Mouse (Mus musculus): ENCODE data around the gene Acer3. TPM values are rescaled to one million over a fixed set of nuclear protein-coding genes. Genes with fewer than 3 reads are reported as not detected.

The Acer3 gene
- total and polyA plus RNA-seq, 3 experiments = 17.2 to 41.7 TPM; not detected in 1

- Histone ChIP-seq H3K9me3 (replicated peaks; ENCODE audit: insufficient read depth, low read length) (no peaks in the 10 kb centered on the region), H3K36me3 (ENCODE audit: control insufficient read depth in 1 of 2, insufficient read depth in 2 of 2, low read length in 2 of 2) (peaks cover 4 to 31% of the 10 kb centered on the region in 2 experiments; a peak in 3 of 4 replicates), H3K79me2 (ENCODE audit: control insufficient read depth, insufficient read depth, low read length, poor library complexity) (peaks cover 28% of the 10 kb centered on the region), H3K9ac (ENCODE audit: control insufficient read depth, low read depth, low read length, poor library complexity, severe bottlenecking) (peak overlapping the region; percentile 94), H3K4me3 (ENCODE audit: control insufficient read depth in 1 of 2, insufficient read depth in 1 of 2, low read depth in 2 of 2, low read length in 2 of 2) (peak overlapping the region; percentile 96 to 100), H3K27ac (ENCODE audit: control insufficient read depth, low read depth, low read length) (peak overlapping the region; percentile 67), H3K4me1 (ENCODE audit: control insufficient read depth in 1 of 2, insufficient read depth in 2 of 2, low read length in 2 of 2) (peaks cover 6 to 21% of the 10 kb centered on the region in 2 experiments; a peak in 3 of 4 replicates), H3K27me3 (ENCODE audit: control insufficient read depth in 1 of 2, insufficient read depth in 2 of 2, low read length in 2 of 2) (no peaks in the 10 kb centered on the region)
- DNase-seq (ENCODE audit: low read depth, low spot score) = peak; percentile 69
- TF ChIP-seq MYB (IDR thresholded peaks at IDR 0.05; ENCODE audit: low read depth, low read length) (peak; percentile 96), UBTF (IDR thresholded peaks at IDR 0.05; ENCODE audit: borderline replicate concordance, insufficient read depth, low read depth, low read length) (no peak), ZC3H11A (IDR thresholded peaks at IDR 0.05; ENCODE audit: low read depth, low read length) (no peak), MAZ (IDR thresholded peaks at IDR 0.05; ENCODE audit: low read depth, low read length) (no peak), E2F4 (IDR thresholded peaks at IDR 0.05; ENCODE audit: borderline replicate concordance, low read depth, low read length) (no peak), ELF1 (IDR thresholded peaks at IDR 0.05; ENCODE audit: low read depth, low read length) (no peak), POLR2AphosphoS2 (IDR thresholded peaks at IDR 0.05; ENCODE audit: low read length) (no peak), TBP (IDR thresholded peaks at IDR 0.05; ENCODE audit: low read depth, low read length) (no peak), ETS1 (IDR thresholded peaks at IDR 0.05; ENCODE audit: low read depth, low read length) (peak; percentile 73), MAFK (IDR thresholded peaks at IDR 0.05; ENCODE audit: borderline replicate concordance, low read depth, low read length) (no peak), SIN3A (IDR thresholded peaks at IDR 0.05; ENCODE audit: low read length) (peak; percentile 86), GATA1 (IDR thresholded peaks at IDR 0.05; ENCODE audit: low read depth, low read length) (peak; percentile 67), ZMIZ1 (IDR thresholded peaks at IDR 0.05; ENCODE audit: low read depth, low read length) (no peak), MAX (IDR thresholded peaks at IDR 0.05; ENCODE audit: low read length) (no peak), TAL1 (IDR thresholded peaks at IDR 0.05; ENCODE audit: low read length) (no peak), GABPA (IDR thresholded peaks at IDR 0.05; ENCODE audit: low read depth, low read length) (no peak), ZKSCAN1 (IDR thresholded peaks at IDR 0.05; ENCODE audit: low read depth, low read length) (no peak), SMC3 (IDR thresholded peaks at IDR 0.05; ENCODE audit: low read depth, low read length) (no peak), POLR2A (IDR thresholded peaks at IDR 0.05; ENCODE audit: control insufficient read depth in 1 of 2, insufficient read depth in 1 of 2, low read depth in 1 of 2, low read length in 2 of 2, poor library complexity in 1 of 2) (no peak), HCFC1 (IDR thresholded peaks at IDR 0.05; ENCODE audit: low read depth, low read length) (no peak), CHD1 (IDR thresholded peaks at IDR 0.05; ENCODE audit: low read depth, low read length) (no peak), EP300 (IDR thresholded peaks at IDR 0.05; ENCODE audit: low read depth in 1 of 2, low read length in 2 of 2) (peak; percentile 76 to 91), BHLHE40 (IDR thresholded peaks at IDR 0.05; ENCODE audit: borderline replicate concordance, low read depth, low read length) (peak; percentile 85; the same call in 1 of the 2 replicates), POLR2AphosphoS5 (IDR thresholded peaks at IDR 0.05; ENCODE audit: borderline replicate concordance, low read depth, low read length) (no peak), ZNF384 (IDR thresholded peaks at IDR 0.05; ENCODE audit: low read depth, low read length) (no peak), NELFE (IDR thresholded peaks at IDR 0.05; ENCODE audit: low read depth, low read length) (no peak), MYC (IDR thresholded peaks at IDR 0.05; ENCODE audit: low read depth, low read length) (no peak; the same call in 1 of the 2 replicates), CTCF (IDR thresholded peaks at IDR 0.05 in 2 of 3, conservative IDR thresholded peaks at IDR 0.05 in 1 of 3; ENCODE audit: control insufficient read depth in 1 of 3, insufficient read depth in 1 of 3, low read depth in 2 of 3, low read length in 3 of 3, poor library complexity in 1 of 3, severe bottlenecking in 1 of 3) (no peak), CHD2 (IDR thresholded peaks at IDR 0.05; ENCODE audit: low read length) (no peak), NRF1 (IDR thresholded peaks at IDR 0.05; ENCODE audit: insufficient read depth, low read depth, low read length, poor library complexity, severe bottlenecking) (no peak), MEF2A (IDR thresholded peaks at IDR 0.05; ENCODE audit: extremely low read depth, insufficient replicate concordance, low read depth, low read length, poor library complexity, severe bottlenecking) (no peak), MXI1 (IDR thresholded peaks at IDR 0.05; ENCODE audit: low read depth, low read length) (no peak), RCOR1 (IDR thresholded peaks at IDR 0.05; ENCODE audit: low read depth, low read length) (no peak), RAD21 (IDR thresholded peaks at IDR 0.05; ENCODE audit: low read depth, low read length) (no peak), KAT2A (conservative IDR thresholded peaks at IDR 0.05; ENCODE audit: low read depth, low read length) (no peak), TCF12 (IDR thresholded peaks at IDR 0.05; ENCODE audit: low read depth, low read length) (peak; percentile 61), JUND (IDR thresholded peaks at IDR 0.05; ENCODE audit: low read depth, low read length) (no peak), USF2 (IDR thresholded peaks at IDR 0.05; ENCODE audit: borderline replicate concordance in 1 of 2, insufficient read depth in 1 of 2, low read depth in 1 of 2, low read length in 2 of 2) (no peak)
Measured at GRCm38 (mm10) chr7:98307411-98307810, 13.6 kb downstream of the Acer3 start.

All from MEL (cell line).